Mouse (Mus musculus) adrenal gland, adult 8-10 months (tissue): ENCODE data around the gene H6pd. TPM values are rescaled to one million over a fixed set of nuclear protein-coding genes. Genes with fewer than 3 reads are reported as not detected.

Experiments used
- DNase-seq: peaks from one replicate; pipeline ENCODE4 v3.0.0; 2022
- total RNA-seq, 4 experiments: library from RNA; stranded (reverse); gene quantifications; 2 replicates each; pipeline ENCODE4 v1.2.4; 2022

The H6pd gene
- total RNA-seq, 4 experiments from 2014 or later = 122 to 173 (median 155) TPM

DNA sequence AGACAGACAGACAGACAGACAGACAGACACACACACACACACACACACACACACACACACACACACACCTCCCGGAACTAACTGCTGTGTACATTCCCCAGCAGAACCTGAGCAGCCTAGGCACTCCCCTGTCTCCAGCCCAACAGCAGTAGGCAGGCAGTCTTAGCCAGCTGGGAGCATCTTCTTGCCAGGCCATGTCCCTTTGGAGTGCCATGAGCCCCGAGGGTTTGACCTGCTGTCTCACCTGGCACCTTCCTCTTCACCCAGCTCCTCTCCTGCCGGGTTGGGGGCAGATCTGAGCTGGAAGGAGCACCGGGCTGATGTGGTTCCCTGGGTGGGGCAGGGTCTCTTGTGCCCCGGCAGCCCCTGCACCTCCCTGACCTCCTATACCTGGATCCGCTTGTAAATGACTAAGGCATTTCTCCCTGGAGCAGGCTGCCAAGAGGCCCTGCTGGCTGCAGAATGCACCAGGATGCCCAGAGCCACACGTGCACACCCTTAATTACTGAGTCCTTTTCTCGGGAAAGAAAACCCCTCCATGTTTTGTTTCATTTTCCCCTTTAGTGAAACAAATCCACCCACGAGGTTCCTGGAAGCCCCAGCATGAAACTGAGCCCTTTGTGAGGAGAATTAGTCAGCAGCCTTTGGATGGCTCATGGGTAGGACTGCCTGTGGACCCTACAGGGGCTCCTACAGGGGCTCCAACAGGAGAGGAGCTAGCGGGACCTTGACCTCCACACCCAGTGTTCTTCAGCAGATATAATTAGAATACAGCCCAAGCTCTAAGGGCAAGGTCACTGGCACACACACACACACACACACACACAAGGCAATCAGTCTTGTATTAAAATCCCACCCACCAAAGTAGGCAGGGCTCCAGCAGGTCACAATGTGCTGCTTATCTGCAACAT, 65.7 kb downstream of the H6pd start:
- no peak for DNase-seq

DNA sequence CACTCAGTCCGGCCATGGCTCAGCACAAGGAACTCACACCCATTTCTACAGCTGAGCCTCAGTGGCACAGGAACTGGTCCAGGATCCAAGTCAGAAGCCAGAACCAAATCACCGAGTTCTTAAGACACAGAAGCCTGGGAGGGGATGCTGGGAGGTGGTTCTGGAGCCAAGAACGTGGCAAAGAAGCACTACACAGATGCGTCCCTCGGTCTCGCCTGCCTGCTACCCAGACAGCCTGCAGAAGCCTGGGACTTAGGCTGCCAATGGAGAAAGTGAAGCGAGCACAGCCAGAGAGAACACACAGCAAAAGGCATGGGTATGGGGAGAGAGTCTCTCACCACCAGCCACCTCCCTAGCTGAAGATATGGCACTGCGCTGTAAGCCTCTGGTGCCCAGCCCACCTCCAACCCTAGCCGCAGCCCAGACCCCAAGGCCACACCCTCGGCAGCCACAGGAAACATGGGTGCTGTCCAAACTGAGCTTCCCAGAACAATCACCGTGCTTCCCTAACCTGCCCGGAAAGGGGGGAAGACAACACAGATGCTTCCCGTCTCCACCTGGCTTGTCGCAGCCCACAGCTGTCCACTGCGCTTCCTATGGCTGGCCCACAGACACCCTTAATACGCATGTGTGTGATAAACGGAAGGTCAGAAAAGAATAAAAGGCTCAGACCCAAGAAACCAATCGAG, 67.6 kb downstream of the H6pd start:
- DNase-seq = no peak

DNA sequence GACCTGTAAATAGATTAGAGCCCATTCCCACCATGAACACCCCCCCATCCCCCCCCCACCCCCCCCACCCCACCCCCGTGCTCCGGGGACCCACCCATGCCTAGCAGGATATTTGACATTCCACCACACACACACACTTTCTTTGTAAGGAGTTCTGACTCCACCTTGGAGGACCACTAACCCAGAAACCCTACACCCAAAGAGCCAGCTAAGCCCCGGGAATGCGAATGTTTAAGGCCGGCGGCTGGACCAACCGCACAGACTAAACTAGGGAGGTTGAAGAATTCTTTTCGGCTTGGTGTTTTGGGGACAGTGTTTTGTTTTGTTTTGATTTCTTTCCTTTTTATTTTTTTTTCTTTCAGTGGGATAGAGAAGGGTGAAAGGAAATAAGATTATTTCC, 70.1 kb downstream of the H6pd start:
- DNase-seq = no peak

DNA sequence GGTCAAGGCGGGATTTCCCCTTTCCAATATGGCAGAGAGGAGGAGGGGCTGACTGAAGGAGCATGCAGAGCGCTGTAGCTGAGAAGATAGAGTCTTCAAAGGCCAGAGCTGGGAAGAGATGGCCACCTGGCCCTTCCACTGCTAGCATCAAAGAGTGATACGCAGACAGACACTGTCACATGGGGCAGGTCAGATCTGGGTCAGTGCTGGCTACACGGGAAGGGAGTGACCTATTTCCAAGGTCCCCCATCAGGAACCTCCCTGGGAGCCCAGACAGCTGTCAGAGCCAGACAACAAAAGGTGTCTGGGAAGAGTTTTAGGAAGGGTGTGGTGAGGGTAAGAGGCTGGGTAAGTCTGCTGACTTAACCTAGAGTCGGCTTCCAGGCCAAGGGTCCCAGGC, 71.9 kb downstream of the H6pd start:
- no peak for DNase-seq

DNA sequence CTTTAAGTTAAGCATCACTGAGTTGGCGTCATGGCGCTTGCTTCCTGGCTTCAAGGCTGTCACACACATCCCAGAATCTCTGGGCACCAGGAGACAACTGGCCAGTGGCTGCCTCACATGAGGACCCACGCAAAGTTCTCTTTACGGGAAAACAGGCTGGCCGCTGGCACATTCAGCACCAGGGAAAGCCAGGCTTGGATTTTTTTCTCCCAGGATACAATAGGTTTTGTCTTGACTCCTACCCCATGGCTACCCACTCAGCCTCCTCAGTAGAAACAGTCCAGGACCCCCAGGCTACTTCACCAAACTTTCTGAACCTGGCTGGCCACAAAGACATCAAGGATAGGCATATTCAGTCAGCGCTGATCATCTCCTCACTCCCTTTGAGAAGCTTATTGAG, 73.4 kb downstream of the H6pd start:
- DNase-seq = no peak

DNA sequence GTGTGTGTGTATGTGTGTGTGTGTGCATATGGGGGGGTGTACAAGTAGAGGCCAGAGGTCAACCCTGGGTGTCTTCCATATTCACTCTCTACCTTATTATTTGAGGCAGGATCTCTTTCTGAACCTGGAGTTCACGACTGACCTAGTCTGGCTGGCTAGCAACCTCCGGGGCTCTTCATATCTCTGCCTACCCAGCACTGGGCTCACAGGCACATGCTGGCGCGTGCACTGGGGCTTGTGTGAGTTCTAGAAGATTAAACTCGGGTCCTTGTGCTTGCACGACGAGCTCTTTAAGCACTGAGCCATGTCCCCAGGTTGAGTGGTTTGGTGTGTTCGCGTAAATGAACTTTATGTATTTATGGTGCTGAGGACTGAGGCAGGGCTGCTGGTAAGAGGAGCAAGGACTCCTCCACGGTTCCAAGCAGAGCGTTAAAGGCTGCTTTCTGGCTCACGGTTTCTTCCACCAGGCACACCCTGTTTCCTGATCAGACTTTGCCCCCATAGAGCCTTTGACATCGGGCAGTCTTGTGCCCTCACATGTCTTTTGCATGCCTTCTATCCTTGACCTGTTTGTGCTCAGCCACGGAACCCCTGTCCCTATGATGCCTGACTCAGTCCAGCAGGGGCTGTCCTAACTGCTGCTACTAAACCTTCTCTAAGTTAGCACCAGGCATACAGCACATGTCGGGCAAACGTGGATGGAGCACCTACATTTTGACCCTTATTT, 75.1 kb downstream of the H6pd start:
- no peak for DNase-seq

DNA sequence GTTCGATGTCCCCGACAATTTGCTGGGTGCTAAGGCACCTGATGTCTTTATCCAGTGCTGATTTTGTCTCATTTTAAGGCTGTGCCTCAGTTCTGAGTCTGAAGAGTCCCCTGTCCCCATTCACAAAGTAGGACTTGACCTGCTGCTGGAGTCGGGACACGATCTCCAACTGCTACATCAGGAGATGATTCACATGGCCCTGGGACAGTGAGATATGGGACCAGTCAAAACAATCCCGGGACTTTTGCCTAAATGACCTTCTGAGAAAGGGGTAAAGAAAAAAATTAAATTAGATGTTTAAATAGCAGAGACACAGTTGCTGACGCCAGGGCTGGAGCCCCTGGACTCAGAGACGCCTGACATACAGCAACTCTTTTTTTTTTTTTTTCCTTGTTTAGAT, 75.8 kb downstream of the H6pd start:
- DNase-seq = no peak

DNA sequence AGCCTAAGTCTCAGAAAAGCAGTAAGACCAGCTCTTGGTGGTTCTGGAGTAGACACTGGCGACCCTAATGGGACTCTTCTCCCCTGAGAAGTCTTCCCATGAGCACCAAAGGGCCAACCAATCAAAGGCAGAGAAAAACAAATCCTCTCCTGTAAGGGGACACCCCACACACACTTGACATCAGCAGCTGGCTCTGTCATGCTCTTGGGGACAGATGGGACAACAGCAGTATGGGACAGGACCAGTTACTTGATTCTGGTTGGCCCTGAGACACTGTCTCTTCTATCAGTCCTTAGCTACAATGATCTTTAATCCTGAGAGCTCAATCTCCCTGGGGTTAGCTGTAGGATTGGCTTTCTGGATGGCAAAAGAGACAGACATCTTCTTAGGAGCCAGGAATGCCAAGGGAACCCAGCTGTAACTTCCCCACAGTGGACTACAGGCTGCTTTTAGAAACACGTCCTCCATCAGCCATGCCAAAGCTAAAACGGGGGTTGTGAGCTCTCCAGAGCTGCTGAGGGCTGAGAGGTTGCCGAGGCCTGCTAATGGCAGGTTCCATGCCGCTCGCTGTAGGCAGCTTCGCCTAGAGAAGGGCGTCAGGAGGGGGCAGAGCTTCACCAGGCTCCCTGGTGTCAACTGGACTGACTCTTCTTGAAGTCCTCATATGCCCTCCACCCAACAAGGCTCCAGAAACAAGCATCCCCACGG, 76.6 kb downstream of the H6pd start:
- no peak for DNase-seq

DNA sequence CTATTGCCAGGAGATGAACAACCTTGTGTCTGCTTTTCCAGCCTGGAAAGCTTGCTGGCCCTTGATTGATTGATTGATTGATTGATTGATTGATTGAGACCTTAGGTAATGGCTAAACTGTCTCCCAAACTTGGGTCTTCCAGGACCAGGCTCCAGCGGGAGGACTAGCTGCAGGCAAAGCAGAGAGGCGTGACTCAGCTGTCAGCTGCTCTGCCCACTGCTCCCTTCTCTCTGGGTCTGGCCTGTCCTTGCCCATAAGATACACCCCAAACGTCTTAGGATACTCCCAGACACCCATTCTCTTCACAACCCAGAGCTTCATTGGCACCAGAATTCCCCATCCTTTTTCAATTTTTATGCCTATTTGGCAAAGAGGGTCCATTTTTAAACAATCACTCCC, 78.1 kb downstream of the H6pd start:
- no peak for DNase-seq

Other genes with a start within 250 kb of the H6pd start
- 10 to 100 TPM; 22.2 to 24.2 (median 23.6) TPM for gene Slc25a33, start 234.7 kb downstream of the H6pd start, total RNA-seq
- 10 to 100 TPM; 17.0 to 29.8 (median 23.9) TPM for gene Spsb1, start 54.0 kb downstream of the H6pd start, total RNA-seq
- gene Gpr157, start 78.3 kb upstream of the H6pd start, total RNA-seq = 1 to 10 TPM; 1.4 to 3.3 (median 2.3) TPM
- 1 to 10 TPM in 2 of 4 experiments, under 1 TPM in 2; 0.45 to 3.3 (median 1.3) TPM for gene Slc2a5, start 110.3 kb upstream of the H6pd start, total RNA-seq
- gene Slc2a7, start 139.9 kb upstream of the H6pd start, total RNA-seq = not detected
- under 1 TPM in 3 of 4 experiments, not detected in 1; 0.30 to 0.70 (median 0.59) TPM for gene Car6, start 192.3 kb upstream of the H6pd start, total RNA-seq
- 100 to 1,000 TPM; 203 to 424 (median 307) TPM for gene Eno1, start 227.7 kb upstream of the H6pd start, total RNA-seq